Comparison of ENCODE assay signal across 9 mouse cellular contexts in the genomic region with DNA sequence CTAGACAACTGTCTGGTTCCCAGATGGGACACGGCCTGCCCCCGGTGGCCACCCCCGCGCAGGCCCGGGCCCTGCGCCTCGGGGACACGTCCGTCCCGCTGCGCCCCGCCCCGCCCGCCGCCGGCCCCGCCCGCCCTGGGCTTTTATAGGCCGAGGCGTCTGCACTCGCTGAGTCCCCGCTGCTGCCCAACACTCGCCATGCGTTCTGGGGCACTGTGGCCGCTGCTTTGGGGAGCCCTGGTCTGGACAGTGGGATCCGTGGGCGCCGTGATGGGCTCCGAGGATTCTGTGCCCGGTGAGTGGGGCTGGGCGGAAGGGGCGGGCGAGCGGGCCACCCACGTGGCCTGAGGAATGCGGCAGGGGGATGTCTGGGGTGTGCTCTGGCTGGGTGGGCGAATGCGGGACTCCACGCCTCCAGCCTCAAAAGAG. TPM values are rescaled to one million over a fixed set of nuclear protein-coding genes. Genes with fewer than 3 reads are reported as not detected.
DNase-seq lines count a peak whose midpoint lies in the region; ATAC-seq and TF ChIP-seq lines count a peak whose summit lies in the region.
"Had no signal": no experiment of that assay in that cellular context is flagged by ENCODE, and none has a peak within 500 bp of the region (broad histone marks: within the 10 kb centered on the region; RNA-seq: fewer than 3 reads in every experiment).

A gene (plus strand): TSS at position 170 of the 429 bp plus-strand sequence.

- H3K36me3 ChIP-seq in embryonic facial prominence, embryonic 12.5 days, result no peaks in the 10 kb centered on the region
- H3K36me3 ChIP-seq in hindbrain, postnatal 0 days (ENCODE audit: insufficient read depth, low read length), result no peaks in the 10 kb centered on the region

- peaks cover 24% of the 10 kb centered on the region for H3K4me1 ChIP-seq in embryonic facial prominence, embryonic 12.5 days
- H3K4me1 ChIP-seq in hindbrain, postnatal 0 days (ENCODE audit: insufficient read depth, low read length), result peaks cover 9% of the 10 kb centered on the region

- 1% methylated on average over 39 of the region's 39 CpGs for WGBS in embryonic facial prominence, embryonic 12.5 days
- WGBS in hindbrain, postnatal 0 days, result 4% methylated on average over 38 of the region's 39 CpGs

- H3K27me3 ChIP-seq in embryonic facial prominence, embryonic 12.5 days, result peaks cover 36% of the 10 kb centered on the region
- H3K27me3 ChIP-seq in hindbrain, postnatal 0 days (ENCODE audit: insufficient read depth, low read length), result peaks cover 14% of the 10 kb centered on the region; the same call in 1 of the 2 replicates
- H3K27me3 ChIP-seq: Patski had no signal

- no peak within 1 kb of the TSS for H3K27ac ChIP-seq in left cerebral cortex, adult 2 months
- no peak within 1 kb of the TSS for H3K27ac ChIP-seq in embryonic facial prominence, embryonic 12.5 days
- no peak within 1 kb of the TSS for H3K27ac ChIP-seq in hindbrain, postnatal 0 days

- no peaks in the 10 kb centered on the region for H3K9me3 ChIP-seq in embryonic facial prominence, embryonic 12.5 days
- no peaks in the 10 kb centered on the region for H3K9me3 ChIP-seq in hindbrain, postnatal 0 days (ENCODE audit: low read length)

- no peak for TF ChIP-seq CTCF in left cerebral cortex, adult 2 months (IDR thresholded peaks at IDR 0.05)
- no peak for TF ChIP-seq CTCF in hindbrain, postnatal 0 days (IDR thresholded peaks at IDR 0.05; ENCODE audit: low read depth)

- no peak for ATAC-seq in embryonic facial prominence, embryonic 12.5 days (ENCODE audit: insufficient number of reproducible peaks, insufficient read depth, low FRiP score, low TSS enrichment)
- no peak for ATAC-seq in hindbrain, postnatal 0 days
- ATAC-seq: Patski had no signal

- peak within 1 kb of the TSS; percentile 70 for H3K4me2 ChIP-seq in embryonic facial prominence, embryonic 12.5 days (replicated peaks)
- peak within 1 kb of the TSS; percentile 47 for H3K4me2 ChIP-seq in hindbrain, postnatal 0 days (ENCODE audit: low read depth, low read length)

- peak within 1 kb of the TSS; percentile 14; the same call in 1 of the 2 replicates for H3K4me3 ChIP-seq in left cerebral cortex, adult 2 months
- H3K4me3 ChIP-seq in embryonic facial prominence, embryonic 12.5 days, result peak within 1 kb of the TSS; percentile 37
- peak within 1 kb of the TSS; percentile 18 for H3K4me3 ChIP-seq in hindbrain, postnatal 0 days (ENCODE audit: low read length)

- intact Hi-C loops in left cerebral cortex, adult 2 months (cut with DNase I), result no loop called here
- intact Hi-C loops in left cerebral cortex, postnatal 4 days (cut with DNase I), result no loop called here

- DNase-seq in left cerebral cortex, adult 2 months (ENCODE audit: extremely low spot score in 1 of 2, low spot score in 2 of 2), result no peak
- DNase-seq in left cerebral cortex, postnatal 4 days, result no peak
- DNase-seq in hindbrain, postnatal 0 days (ENCODE audit: low spot score), result no peak
- DNase-seq in lung, postnatal 14 days, result peak; percentile 57
- DNase-seq in B cell, adult 2 months, result no peak
- no peak for DNase-seq in thymus, postnatal 14 days
- DNase-seq in layer of hippocampus, postnatal 10 days (ENCODE audit: low spot score in 2 of 2), result no peak

- peak within 1 kb of the TSS; percentile 45 for H3K9ac ChIP-seq in embryonic facial prominence, embryonic 12.5 days
- H3K9ac ChIP-seq in hindbrain, postnatal 0 days (replicated peaks; ENCODE audit: low read length), result no peak within 1 kb of the TSS

RNA-seq across cellular contexts. Expression of the gene that starts here (rescaled TPM):
- 1 to 10 TPM; 2.5 to 2.6 TPM for total RNA-seq in left cerebral cortex, adult 2 months (2021)
- total RNA-seq in left cerebral cortex, postnatal 4 days (2021), result 1 to 10 TPM; 2.5 to 3.2 TPM
- polyA plus RNA-seq in embryonic facial prominence, embryonic 12.5 days (2016; fragmentation: Nextera tagmentation; extraction: Ambion mirVana), result 3.5 and 3.7 TPM in 2 replicates
- total RNA-seq in hindbrain, postnatal 0 days (2014; rRNA removed), result 2.6 and 3.3 TPM in 2 replicates
- 3.1 and 3.2 TPM in 2 replicates for polyA plus RNA-seq in hindbrain, postnatal 0 days (2015; fragmentation: Nextera tagmentation; extraction: Ambion mirVana)
- total RNA-seq in layer of hippocampus, postnatal 10 days (2021), result 1 to 10 TPM; 1.3 to 1.5 TPM
